Mouse (Mus musculus): Measurements from ENCODE around the gene Fbxo31. TPM values are rescaled to one million over a fixed set of nuclear protein-coding genes. Genes with fewer than 3 reads are reported as not detected.

The Fbxo31 gene
- polyA plus RNA-seq (2021; fragmentation: Nextera tagmentation) = 41.8 and 54.6 TPM in 2 replicates
- long read RNA-seq, experiment 1, full-length matches to known transcripts = 154 of 210 reads
- long read RNA-seq, experiment 1, partial matches to known transcripts = 11 of 210 reads
- long read RNA-seq, experiment 1, other reads (novel, unspliced or antisense) = 45 of 210 reads
- long read RNA-seq, experiment 2, full-length matches to known transcripts = 835 of 972 reads
- long read RNA-seq, experiment 2, partial matches to known transcripts = 22 of 972 reads
- long read RNA-seq, experiment 2, other reads (novel, unspliced or antisense) = 115 of 972 reads

DNA sequence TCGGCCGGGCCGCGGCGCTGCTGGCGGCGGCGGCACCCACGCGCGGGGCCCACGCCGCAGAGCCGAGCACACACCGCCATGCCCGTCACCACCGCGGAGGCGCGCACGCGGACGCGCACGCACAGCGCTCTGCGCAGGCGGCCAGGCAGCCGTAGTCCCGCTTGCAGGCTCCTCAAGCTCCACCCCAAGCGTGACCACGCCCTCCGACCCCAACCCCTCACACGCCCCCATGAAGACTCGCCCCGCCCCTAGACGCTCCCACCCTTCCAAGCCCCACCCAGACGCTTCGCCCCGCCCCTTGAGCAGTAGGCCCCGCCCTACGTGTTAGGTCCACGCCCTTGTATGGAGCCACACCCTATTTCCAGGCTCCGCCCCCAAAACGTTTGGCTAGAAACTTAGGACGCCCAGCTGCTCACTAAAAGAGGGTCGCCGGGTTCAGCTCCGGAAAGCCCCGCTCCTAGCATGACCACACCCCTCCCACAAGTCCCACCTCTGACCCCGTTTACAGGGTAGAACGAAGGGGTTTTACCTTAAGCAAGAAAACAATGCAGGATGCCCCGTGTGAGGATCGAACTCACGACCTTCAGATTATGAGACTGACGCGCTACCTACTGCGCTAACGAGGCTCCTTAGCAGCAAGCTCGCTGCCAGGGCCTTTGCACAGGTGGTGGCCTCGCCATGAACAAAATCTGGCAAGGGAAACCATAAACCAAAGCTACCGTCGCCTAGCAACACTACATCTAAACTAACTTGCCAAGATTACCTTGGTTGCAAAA lies at the start of gene Fbxo31:
Gene Fbxo31, minus strand, starts transcription at position 131 of the 776 bp plus-strand sequence.

DNA sequence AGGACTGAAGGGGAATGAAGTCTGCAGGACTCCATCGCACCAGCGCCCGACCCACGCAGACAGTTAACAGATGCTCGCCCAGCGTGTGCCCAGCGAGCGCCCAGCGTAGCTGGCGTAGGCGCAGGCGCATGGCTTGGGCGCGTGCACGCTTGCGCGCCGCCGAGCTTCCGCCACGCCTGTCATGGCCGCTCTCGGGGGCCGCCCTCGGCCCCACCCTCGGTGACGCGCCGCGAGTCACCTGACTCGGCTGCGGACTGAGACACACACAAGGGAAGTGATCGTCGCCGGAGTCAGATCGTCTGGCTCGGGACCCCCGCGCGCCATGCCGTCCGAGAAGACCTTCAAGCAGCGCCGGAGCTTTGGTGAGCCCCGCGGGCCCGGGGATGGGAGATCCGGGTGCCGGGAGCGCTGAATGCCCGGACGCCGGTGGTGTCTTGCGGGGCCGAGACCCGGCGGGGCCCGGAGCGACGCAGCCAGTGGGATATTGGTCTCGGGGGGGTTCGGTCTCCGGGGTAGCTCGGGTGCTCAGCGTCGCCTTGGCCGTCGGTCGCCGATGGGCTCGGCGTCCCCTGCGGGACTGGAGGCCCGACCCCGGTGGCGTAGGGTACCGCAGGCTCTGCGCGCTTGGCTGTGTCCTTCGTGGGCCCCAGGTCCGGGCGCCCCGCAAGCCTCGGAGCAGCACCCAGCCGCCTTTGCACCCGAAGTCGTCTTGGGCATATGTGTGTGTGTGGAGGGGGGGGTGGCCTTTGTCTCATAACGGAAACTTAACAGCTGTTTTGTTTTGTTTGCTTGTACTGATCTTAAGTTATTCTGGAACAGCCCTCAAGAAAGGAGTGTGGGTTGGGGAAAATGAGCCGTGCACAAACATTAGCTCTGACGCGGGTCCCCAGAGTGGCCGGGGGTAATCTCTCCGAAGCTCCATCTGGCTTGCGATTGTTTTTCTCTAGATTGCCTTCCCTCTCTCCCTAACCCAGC lies 11.9 kb upstream of the Fbxo31 start, which contains the start of gene Map1lc3b:
Gene Map1lc3b, plus strand, starts transcription at position 159 of the 975 bp plus-strand sequence.

DNA sequence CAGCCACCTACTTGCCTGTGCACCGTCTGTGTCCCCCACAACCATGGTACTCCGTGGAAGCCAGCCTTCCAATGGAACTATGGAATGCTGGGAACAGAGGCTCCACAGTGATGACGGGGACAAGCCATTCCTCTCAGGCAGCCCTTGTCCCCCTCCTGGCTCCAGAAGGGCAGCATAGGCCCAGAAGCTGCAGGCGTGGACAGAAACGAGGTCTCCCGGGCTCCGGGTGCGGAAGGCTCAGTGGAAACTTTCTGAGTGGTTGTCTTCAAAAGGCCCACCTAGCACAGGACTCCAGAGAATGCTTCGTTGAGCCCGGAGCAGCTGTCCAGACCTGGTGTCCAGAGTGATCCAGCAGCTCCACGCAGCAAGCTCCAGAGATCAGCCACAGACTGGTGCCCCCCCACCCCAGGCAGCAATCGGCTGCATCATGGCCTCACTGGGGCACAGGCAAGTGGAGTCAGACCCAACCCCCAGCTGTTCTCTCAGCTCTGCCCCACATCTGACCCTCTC lies 34.3 kb downstream of the Fbxo31 start, which contains the start of gene 1700018B08Rik:
Gene 1700018B08Rik, minus strand, starts transcription at position 45 of the 510 bp plus-strand sequence.

Other genes starting within 250 kb of the Fbxo31 start
- gene 1700018B08Rik, start 34.5 kb downstream of the Fbxo31 start, polyA plus RNA-seq (2021; fragmentation: Nextera tagmentation) = not detected in 2 replicates
- 386 and 393 TPM in 2 replicates for gene Map1lc3b, start 11.6 kb upstream of the Fbxo31 start, polyA plus RNA-seq (2021; fragmentation: Nextera tagmentation)
- gene Zcchc14, start 74.1 kb upstream of the Fbxo31 start, polyA plus RNA-seq (2021; fragmentation: Nextera tagmentation) = 5.3 TPM in 2 replicates
- gene Jph3, start 150.8 kb upstream of the Fbxo31 start, polyA plus RNA-seq (2021; fragmentation: Nextera tagmentation) = 205 and 291 TPM in 2 replicates